Mouse (Mus musculus): Measurements from ENCODE around the gene Large1. TPM values are rescaled to one million over a fixed set of nuclear protein-coding genes. Genes with fewer than 3 reads are reported as not detected.

Gene Large1
- polyA plus RNA-seq, 1 experiment from 2014 or later: 10.9 TPM

DNA sequence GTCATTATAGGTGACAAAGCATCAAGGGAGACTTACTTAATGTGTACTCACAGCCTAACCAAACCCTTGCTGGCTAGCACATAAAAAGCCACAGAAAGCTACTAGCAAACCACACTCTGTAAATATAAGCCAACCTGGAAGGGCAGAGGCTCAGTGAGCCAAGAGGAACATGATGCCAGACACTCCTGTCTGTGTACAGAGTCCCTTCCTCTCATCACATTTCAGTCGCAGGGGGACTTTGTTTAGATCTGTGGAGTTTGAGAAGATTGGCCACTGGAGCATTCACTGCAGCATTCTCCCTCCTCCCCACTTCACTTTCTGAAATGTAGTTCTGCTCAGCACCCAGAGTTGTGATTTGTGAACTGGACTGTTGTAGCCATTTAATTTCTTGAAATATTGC, 291.9 kb downstream of the Large1 start:
- no peak overlapping the region for H3K27ac ChIP-seq (replicated peaks in 1 of 2; ENCODE audit: control insufficient read depth in 1 of 2, insufficient read depth in 1 of 2, low read depth in 2 of 2, low read length in 2 of 2)
- H3K36me3 ChIP-seq (ENCODE audit: control insufficient read depth, insufficient read depth, low read length): no peaks in the 10 kb centered on the region
- H3K9me3 ChIP-seq (ENCODE audit: control insufficient read depth, low read length): no peaks in the 10 kb centered on the region
- no peaks in the 10 kb centered on the region for H3K27me3 ChIP-seq (ENCODE audit: control insufficient read depth, insufficient read depth, low read length)
- H3K4me2 ChIP-seq (ENCODE audit: low read length): no peak overlapping the region
- H3K4me3 ChIP-seq (ENCODE audit: control insufficient read depth in 1 of 2, insufficient read depth in 1 of 2, low read depth in 1 of 2, low read length in 2 of 2): no peak overlapping the region
- ATAC-seq (ENCODE audit: insufficient number of reproducible peaks, insufficient read depth, low FRiP score, low read depth): no peak
- no peak overlapping the region for H3K9ac ChIP-seq (ENCODE audit: low read length)
- 48% methylated on average over 1 of the region's 1 CpGs for WGBS
- H3K4me1 ChIP-seq (ENCODE audit: control insufficient read depth in 2 of 2, insufficient read depth in 2 of 2, low read length in 2 of 2): no peaks in the 10 kb centered on the region

- Histone ChIP-seq H3K27me3 (ENCODE audit: control insufficient read depth, insufficient read depth, low read length) (no peaks in the 10 kb centered on the region), H3K4me1 (ENCODE audit: control insufficient read depth in 2 of 2, insufficient read depth in 2 of 2, low read length in 2 of 2) (no peaks in the 10 kb centered on the region), H3K4me3 (ENCODE audit: control insufficient read depth in 1 of 2, insufficient read depth in 1 of 2, low read depth in 1 of 2, low read length in 2 of 2) (no peak overlapping the region), H3K27ac (replicated peaks in 1 of 2; ENCODE audit: control insufficient read depth in 1 of 2, insufficient read depth in 1 of 2, low read depth in 2 of 2, low read length in 2 of 2) (no peak overlapping the region), H3K36me3 (ENCODE audit: control insufficient read depth, insufficient read depth, low read length) (no peaks in the 10 kb centered on the region), H3K4me2 (ENCODE audit: low read length) (no peak overlapping the region), H3K9ac (ENCODE audit: low read length) (no peak overlapping the region), H3K9me3 (ENCODE audit: control insufficient read depth, low read length) (no peaks in the 10 kb centered on the region)
- no peak for ATAC-seq (ENCODE audit: insufficient number of reproducible peaks, insufficient read depth, low FRiP score, low read depth)
- 71% methylated on average over 1 of the region's 1 CpGs for WGBS
Observed at GRCm38 (mm10) chr8:73054726-73055125, 298.6 kb downstream of the Large1 start.

- H3K36me3 ChIP-seq (ENCODE audit: control insufficient read depth, insufficient read depth, low read length): no peaks in the 10 kb centered on the region
- no peaks in the 10 kb centered on the region for H3K9me3 ChIP-seq (ENCODE audit: control insufficient read depth, low read length)
- no peak overlapping the region for H3K27ac ChIP-seq (replicated peaks in 1 of 2; ENCODE audit: control insufficient read depth in 1 of 2, insufficient read depth in 1 of 2, low read depth in 2 of 2, low read length in 2 of 2)
- no peak overlapping the region for H3K4me3 ChIP-seq (ENCODE audit: control insufficient read depth in 1 of 2, insufficient read depth in 1 of 2, low read depth in 1 of 2, low read length in 2 of 2)
- no peaks in the 10 kb centered on the region for H3K4me1 ChIP-seq (ENCODE audit: control insufficient read depth in 2 of 2, insufficient read depth in 2 of 2, low read length in 2 of 2)
- no peaks in the 10 kb centered on the region for H3K27me3 ChIP-seq (ENCODE audit: control insufficient read depth, insufficient read depth, low read length)
- ATAC-seq (ENCODE audit: insufficient number of reproducible peaks, insufficient read depth, low FRiP score, low read depth): no peak
- H3K4me2 ChIP-seq (ENCODE audit: low read length): no peak overlapping the region
- WGBS: 89% methylated on average over 3 of the region's 3 CpGs
- H3K9ac ChIP-seq (ENCODE audit: low read length): no peak overlapping the region
Observed at GRCm38 (mm10) chr8:73053878-73054277, 299.5 kb downstream of the Large1 start.

DNA sequence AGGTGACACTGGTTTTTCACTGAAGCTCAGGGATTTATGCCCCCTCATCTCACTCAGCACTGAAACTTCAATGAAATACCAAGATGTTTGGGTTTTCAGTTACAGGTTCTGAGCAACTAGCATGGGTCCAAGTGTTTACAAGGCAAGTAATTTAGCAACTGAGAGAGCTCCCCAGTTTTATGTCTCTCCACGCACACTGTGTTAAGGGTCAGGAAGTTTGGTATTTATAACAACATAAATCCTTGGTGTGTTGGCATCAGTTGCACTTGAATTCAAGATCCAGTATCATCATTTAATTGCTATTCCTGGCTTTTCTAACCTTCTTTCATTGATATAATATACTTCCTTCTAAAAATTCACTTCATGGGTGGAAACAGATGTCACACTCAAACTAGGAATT, 300.9 kb downstream of the Large1 start:
- H3K9ac ChIP-seq (ENCODE audit: low read length): no peak overlapping the region
- H3K9me3 ChIP-seq (ENCODE audit: control insufficient read depth, low read length): no peaks in the 10 kb centered on the region
- H3K27me3 ChIP-seq (ENCODE audit: control insufficient read depth, insufficient read depth, low read length): no peaks in the 10 kb centered on the region
- no peak overlapping the region for H3K27ac ChIP-seq (replicated peaks in 1 of 2; ENCODE audit: control insufficient read depth in 1 of 2, insufficient read depth in 1 of 2, low read depth in 2 of 2, low read length in 2 of 2)
- H3K4me1 ChIP-seq (ENCODE audit: control insufficient read depth in 2 of 2, insufficient read depth in 2 of 2, low read length in 2 of 2): no peaks in the 10 kb centered on the region
- no peak for ATAC-seq (ENCODE audit: insufficient number of reproducible peaks, insufficient read depth, low FRiP score, low read depth)
- no peak overlapping the region for H3K4me2 ChIP-seq (ENCODE audit: low read length)
- H3K4me3 ChIP-seq (ENCODE audit: control insufficient read depth in 1 of 2, insufficient read depth in 1 of 2, low read depth in 1 of 2, low read length in 2 of 2): no peak overlapping the region
- 85% methylated on average over 1 of the region's 1 CpGs for WGBS
- no peaks in the 10 kb centered on the region for H3K36me3 ChIP-seq (ENCODE audit: control insufficient read depth, insufficient read depth, low read length)

DNA sequence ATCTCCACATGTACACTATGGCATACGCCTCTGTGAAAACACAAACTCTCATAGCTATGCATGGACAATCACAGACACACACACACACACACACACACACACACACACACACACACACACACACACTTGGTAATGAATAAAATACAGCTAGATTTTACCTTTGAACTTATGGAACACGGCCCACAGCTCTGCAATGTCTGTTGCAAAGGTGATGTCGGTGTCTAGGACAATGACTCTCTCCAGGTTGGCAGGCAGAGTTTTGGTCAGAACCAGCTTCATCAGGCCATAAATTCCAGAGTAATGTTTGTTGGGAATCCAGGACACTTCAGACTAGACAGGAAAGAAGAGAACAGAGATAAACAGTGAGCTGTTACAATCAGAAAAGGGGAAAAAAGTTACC, 305.2 kb downstream of the Large1 start:
- Histone ChIP-seq H3K27me3 (ENCODE audit: control insufficient read depth, insufficient read depth, low read length) (no peaks in the 10 kb centered on the region), H3K4me3 (ENCODE audit: control insufficient read depth in 1 of 2, insufficient read depth in 1 of 2, low read depth in 1 of 2, low read length in 2 of 2) (no peak overlapping the region), H3K27ac (replicated peaks in 1 of 2; ENCODE audit: control insufficient read depth in 1 of 2, insufficient read depth in 1 of 2, low read depth in 2 of 2, low read length in 2 of 2) (no peak overlapping the region), H3K9me3 (ENCODE audit: control insufficient read depth, low read length) (no peaks in the 10 kb centered on the region), H3K9ac (ENCODE audit: low read length) (no peak overlapping the region), H3K36me3 (ENCODE audit: control insufficient read depth, insufficient read depth, low read length) (no peaks in the 10 kb centered on the region), H3K4me2 (ENCODE audit: low read length) (no peak overlapping the region), H3K4me1 (ENCODE audit: control insufficient read depth in 2 of 2, insufficient read depth in 2 of 2, low read length in 2 of 2) (no peaks in the 10 kb centered on the region)
- WGBS: 98% methylated on average over 3 of the region's 3 CpGs
- no peak for ATAC-seq (ENCODE audit: insufficient number of reproducible peaks, insufficient read depth, low FRiP score, low read depth)

DNA sequence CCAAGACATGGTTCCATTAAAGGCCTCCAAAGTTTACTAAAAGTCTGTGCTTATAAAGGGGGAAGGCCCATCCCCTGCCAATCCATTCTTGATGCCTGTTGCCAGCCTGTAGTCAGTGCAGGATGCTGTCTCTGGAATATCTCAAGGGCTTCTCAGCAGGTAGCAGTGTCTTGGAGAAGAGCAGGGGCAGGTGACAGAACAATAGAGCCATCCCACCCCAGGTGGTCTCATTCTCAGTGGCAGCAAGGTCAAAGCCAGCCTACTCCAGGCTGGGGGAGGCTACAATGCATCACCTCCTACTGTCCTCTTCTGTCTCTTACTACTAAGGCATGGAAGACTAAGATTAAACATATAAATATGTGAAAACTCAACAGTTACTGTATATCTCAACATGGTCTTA, 323.6 kb downstream of the Large1 start:
- no peak overlapping the region for H3K4me3 ChIP-seq (ENCODE audit: control insufficient read depth in 1 of 2, insufficient read depth in 1 of 2, low read depth in 1 of 2, low read length in 2 of 2)
- no peaks in the 10 kb centered on the region for H3K36me3 ChIP-seq (ENCODE audit: control insufficient read depth, insufficient read depth, low read length)
- no peak overlapping the region for H3K27ac ChIP-seq (replicated peaks in 1 of 2; ENCODE audit: control insufficient read depth in 1 of 2, insufficient read depth in 1 of 2, low read depth in 2 of 2, low read length in 2 of 2)
- H3K9me3 ChIP-seq (ENCODE audit: control insufficient read depth, low read length): no peaks in the 10 kb centered on the region
- no peak overlapping the region for H3K4me2 ChIP-seq (ENCODE audit: low read length)
- H3K9ac ChIP-seq (ENCODE audit: low read length): no peak overlapping the region
- ATAC-seq (ENCODE audit: insufficient number of reproducible peaks, insufficient read depth, low FRiP score, low read depth): no peak
- peaks cover 0 to 6% of the 10 kb centered on the region in 2 experiments; a peak in 2 of 4 replicates for H3K4me1 ChIP-seq (ENCODE audit: control insufficient read depth in 2 of 2, insufficient read depth in 2 of 2, low read length in 2 of 2)
- no peaks in the 10 kb centered on the region for H3K27me3 ChIP-seq (ENCODE audit: control insufficient read depth, insufficient read depth, low read length)

DNA sequence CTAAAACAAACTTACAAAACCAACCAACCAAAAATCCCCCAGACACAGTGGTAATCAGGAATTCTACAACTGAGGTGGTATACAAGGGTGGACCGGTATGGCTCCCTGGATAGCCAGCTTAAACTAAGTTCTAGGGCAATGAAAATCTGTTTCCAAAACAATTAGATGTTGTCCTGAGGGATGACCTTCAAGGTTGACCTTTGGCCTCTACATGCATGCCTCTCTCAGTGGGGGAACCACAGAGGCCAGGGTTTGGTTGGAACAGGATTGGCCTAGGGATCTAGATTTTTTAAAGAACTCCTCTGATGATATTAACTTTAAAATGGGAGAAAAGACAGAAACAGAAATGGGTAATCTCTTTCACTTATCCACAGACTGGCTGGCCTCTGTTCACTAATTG, 335.1 kb downstream of the Large1 start:
- H3K9me3 ChIP-seq (ENCODE audit: control insufficient read depth, low read length): no peaks in the 10 kb centered on the region
- H3K4me3 ChIP-seq (ENCODE audit: control insufficient read depth in 1 of 2, insufficient read depth in 1 of 2, low read depth in 1 of 2, low read length in 2 of 2): no peak overlapping the region
- no peak for ATAC-seq (ENCODE audit: insufficient number of reproducible peaks, insufficient read depth, low FRiP score, low read depth)
- no peak overlapping the region for H3K9ac ChIP-seq (ENCODE audit: low read length)
- H3K27me3 ChIP-seq (ENCODE audit: control insufficient read depth, insufficient read depth, low read length): no peaks in the 10 kb centered on the region
- H3K4me2 ChIP-seq (ENCODE audit: low read length): no peak overlapping the region
- 94% methylated on average over 1 of the region's 1 CpGs for WGBS
- no peaks in the 10 kb centered on the region for H3K4me1 ChIP-seq (ENCODE audit: control insufficient read depth in 2 of 2, insufficient read depth in 2 of 2, low read length in 2 of 2)
- no peaks in the 10 kb centered on the region for H3K36me3 ChIP-seq (ENCODE audit: control insufficient read depth, insufficient read depth, low read length)
- H3K27ac ChIP-seq (replicated peaks in 1 of 2; ENCODE audit: control insufficient read depth in 1 of 2, insufficient read depth in 1 of 2, low read depth in 2 of 2, low read length in 2 of 2): no peak overlapping the region

- Histone ChIP-seq H3K27me3 (ENCODE audit: control insufficient read depth, insufficient read depth, low read length) (no peaks in the 10 kb centered on the region), H3K4me1 (ENCODE audit: control insufficient read depth in 2 of 2, insufficient read depth in 2 of 2, low read length in 2 of 2) (no peaks in the 10 kb centered on the region), H3K36me3 (ENCODE audit: control insufficient read depth, insufficient read depth, low read length) (no peaks in the 10 kb centered on the region), H3K4me3 (ENCODE audit: control insufficient read depth in 1 of 2, insufficient read depth in 1 of 2, low read depth in 1 of 2, low read length in 2 of 2) (no peak overlapping the region), H3K9ac (ENCODE audit: low read length) (no peak overlapping the region), H3K4me2 (ENCODE audit: low read length) (no peak overlapping the region), H3K9me3 (ENCODE audit: control insufficient read depth, low read length) (no peaks in the 10 kb centered on the region), H3K27ac (replicated peaks in 1 of 2; ENCODE audit: control insufficient read depth in 1 of 2, insufficient read depth in 1 of 2, low read depth in 2 of 2, low read length in 2 of 2) (no peak overlapping the region)
- no peak for ATAC-seq (ENCODE audit: insufficient number of reproducible peaks, insufficient read depth, low FRiP score, low read depth)
- WGBS: 90% methylated on average over 1 of the region's 1 CpGs
Observed at GRCm38 (mm10) chr8:73017601-73018000, 335.7 kb downstream of the Large1 start.
